Mouse (Mus musculus) CD4-positive, CD25-positive, alpha-beta regulatory T cell, adult 4 months (primary cell): ENCODE measurements around the gene Hoxb9. TPM values are rescaled to one million over a fixed set of nuclear protein-coding genes. Genes with fewer than 3 reads are reported as not detected.
A peak's percentile ranks its signal among the peaks of the same experiment; 100 is the strongest.

Experiments used
- ATAC-seq: one replicate; pipeline ENCODE4 v1.8.0; 2017
- polyA plus RNA-seq, 2 experiments: library from polyadenylated mRNA; unstranded; fragments of 100-300 nt; shearing (Covaris generic); gene quantifications; one replicate each; pipeline ENCODE4 v1.2.1; 2017

Hoxb9 gene
- polyA plus RNA-seq, 2 experiments from 2014 or later = 0.23 TPM; not detected in 1

GRCm38 (mm10) chr11:96284774-96285734 lies 13.8 kb downstream of the Hoxb9 start:
- peak; percentile 12 for ATAC-seq

GRCm38 (mm10) chr11:96285771-96286738 lies 14.8 kb downstream of the Hoxb9 start, which contains the start of gene Hoxb7:
TSS of gene Hoxb7 (plus strand) at chr11:96286623.
- ATAC-seq = no peak

- ATAC-seq = peak; percentile 19
Observed at GRCm38 (mm10) chr11:96286739-96287385, 15.6 kb downstream of the Hoxb9 start.

- no peak for ATAC-seq
Observed at GRCm38 (mm10) chr11:96287411-96287810, 16.2 kb downstream of the Hoxb9 start.

GRCm38 (mm10) chr11:96288455-96289221 lies 17.4 kb downstream of the Hoxb9 start:
- ATAC-seq = no peak

DNA sequence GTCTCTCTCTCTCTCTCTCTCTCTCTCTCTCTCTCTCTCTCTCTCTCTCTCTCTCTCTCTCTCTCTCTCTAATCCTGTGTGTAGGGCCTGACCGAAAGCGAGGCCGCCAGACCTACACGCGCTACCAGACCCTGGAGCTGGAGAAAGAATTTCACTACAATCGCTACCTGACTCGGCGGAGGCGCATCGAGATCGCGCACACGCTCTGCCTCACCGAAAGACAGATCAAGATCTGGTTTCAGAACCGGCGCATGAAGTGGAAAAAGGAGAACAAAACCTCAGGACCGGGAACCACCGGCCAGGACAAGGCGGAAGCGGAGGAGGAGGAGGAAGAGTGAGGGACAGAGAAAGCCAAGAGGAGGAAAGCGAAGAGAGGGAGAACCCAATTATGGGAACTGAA lies 18.0 kb downstream of the Hoxb9 start:
- ATAC-seq = no peak

- no peak for ATAC-seq
Observed at GRCm38 (mm10) chr11:96289837-96290236, 18.6 kb downstream of the Hoxb9 start.

DNA sequence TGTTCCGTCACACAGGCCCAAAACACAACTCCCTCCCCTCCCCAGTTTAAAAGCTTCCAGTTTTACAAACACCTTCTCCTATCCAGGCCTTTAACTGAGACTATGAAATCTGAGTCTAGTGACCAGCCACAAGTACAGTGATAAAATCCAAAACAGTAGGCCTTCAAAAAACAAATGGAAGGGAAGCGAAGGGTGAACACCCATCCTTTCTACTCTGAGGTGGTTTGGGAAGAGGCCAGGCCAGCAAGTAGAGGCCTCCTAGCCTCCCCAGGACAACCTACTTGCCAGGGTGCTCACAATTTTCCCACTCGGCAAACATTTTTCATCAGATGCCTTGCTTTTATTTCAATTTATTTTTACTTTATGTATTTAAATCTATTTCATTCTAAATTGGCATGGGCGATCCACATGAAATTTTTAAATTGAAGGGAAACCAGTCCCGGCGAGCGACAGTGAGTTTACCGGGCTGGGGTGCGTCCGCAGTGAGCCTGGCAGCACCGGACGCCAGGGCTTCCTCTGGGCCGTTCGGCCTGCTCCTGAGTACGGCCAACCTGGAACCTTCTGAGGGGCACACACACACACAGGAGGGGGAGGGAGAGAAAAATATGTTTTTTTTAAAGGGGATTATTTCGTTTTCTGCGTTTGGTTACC lies 19.6 kb downstream of the Hoxb9 start:
- no peak for ATAC-seq

DNA sequence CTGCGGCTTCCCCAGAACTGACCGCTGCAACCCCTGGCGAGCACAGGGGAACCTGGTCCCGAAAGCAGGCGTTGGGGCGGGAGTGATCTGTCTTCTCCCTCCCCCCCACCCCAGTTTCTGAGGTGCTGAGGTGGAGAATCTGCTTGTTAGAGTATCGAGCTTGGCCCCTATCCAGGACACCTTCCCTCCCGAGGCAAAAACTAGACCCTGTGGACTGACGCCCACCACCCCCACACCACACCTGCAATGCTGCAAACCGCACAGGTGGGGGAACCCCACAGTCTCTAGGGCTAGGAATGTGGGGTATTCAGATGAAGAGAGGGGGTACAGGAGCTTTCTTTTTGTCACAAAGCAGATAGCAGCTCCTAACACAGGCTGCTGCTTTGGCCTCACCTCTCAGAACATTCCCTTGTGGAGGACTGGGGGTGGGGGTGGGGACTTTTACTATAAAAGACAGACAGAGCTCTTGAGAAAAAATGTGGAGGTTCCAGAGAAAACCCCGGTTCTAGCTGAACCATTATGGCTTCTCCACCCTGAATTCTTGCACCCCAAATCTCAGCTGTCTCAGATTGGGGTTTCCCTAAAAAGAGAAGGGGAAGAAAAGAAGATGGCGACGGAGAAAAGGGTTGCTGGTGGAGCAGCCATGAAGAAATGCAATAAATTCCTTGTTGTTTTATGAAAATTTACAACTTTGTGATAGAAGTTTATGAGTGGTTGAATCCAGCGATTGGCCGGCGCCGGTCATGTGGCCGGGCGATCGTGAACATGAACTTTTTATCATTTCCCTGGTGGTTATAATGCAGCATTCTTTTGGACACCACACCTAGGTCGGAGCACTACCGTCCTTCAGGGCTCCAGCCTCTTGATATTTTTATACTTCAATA lies 20.7 kb downstream of the Hoxb9 start, which contains the start of gene Hoxb6:
Gene Hoxb6 (plus strand): TSS at position 796 of the 884 bp plus-strand sequence.
- ATAC-seq = no peak

DNA sequence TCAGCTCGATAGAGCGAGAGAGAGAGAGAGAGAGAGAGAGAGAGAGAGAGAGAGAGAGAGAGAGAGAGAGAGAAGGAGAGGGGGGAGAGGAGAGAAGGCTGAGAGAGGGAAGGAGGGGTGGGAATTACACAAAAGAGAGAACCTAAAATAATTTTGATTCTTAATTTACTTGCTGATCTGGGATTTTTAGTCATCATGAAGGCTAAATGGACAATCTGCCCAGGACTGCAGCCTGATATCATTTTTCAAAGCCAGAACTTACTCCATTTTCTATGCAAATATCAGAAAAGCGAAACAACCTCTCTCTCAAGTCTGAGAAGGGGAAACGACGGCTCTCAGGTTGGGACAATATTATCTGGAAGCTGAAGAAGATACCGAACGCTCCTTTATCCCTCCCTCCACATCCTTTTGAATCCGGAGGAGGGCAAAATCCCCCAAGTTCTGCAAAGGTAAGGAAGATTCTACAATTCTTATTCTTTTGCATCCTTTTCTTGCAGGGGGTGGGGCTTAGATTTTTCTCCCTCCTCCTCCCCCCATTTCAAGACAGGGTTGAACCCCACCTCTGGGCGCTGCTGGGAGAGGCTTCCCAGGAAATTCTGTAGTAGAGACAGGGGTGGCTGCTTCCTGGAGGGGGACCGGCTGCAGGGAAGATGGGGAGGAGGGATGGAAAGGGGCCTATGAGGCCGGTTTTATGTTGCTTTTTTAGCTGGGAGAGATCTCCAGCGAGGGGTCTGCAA lies 21.5 kb downstream of the Hoxb9 start:
- no peak for ATAC-seq

DNA sequence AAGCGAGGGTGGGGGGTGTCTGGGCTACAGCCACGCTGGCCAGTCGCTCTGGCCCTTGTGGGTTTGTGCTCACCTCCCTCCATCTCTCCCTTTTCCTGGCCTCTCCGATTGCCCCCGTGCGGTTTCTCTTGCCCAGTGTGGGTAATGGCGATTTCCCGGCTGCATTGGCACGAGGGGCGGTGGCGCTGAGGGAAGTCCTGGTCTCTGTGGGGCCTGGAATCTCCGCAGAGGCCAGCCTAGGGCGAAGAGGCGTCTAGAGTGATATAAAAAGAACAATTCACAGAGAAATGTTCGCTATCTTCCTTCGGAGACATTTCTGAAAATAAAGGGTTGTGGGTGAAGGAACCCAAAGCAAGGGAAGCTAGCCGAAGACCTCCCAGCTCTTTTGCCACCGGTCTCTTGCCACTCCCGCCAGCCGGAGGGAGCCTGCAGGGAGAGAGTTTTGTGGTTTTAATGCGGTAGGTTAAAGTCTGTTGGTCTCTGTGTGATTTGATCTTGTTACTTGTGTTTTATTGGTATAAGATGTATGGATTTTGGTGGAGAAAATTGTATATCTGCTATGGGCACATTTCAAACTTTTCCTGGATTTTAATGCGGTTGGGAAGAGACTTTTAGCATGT lies 22.2 kb downstream of the Hoxb9 start:
- no peak for ATAC-seq

GRCm38 (mm10) chr11:96294245-96295091 lies 23.2 kb downstream of the Hoxb9 start:
- ATAC-seq = peak; percentile 73

- ATAC-seq = peak; percentile 8
Observed at GRCm38 (mm10) chr11:96295092-96295835, 24.0 kb downstream of the Hoxb9 start.

- ATAC-seq = no peak
Observed at GRCm38 (mm10) chr11:96296997-96297396, 25.7 kb downstream of the Hoxb9 start.

- no peak for ATAC-seq
Observed at GRCm38 (mm10) chr11:96297428-96297827, 26.2 kb downstream of the Hoxb9 start.

DNA sequence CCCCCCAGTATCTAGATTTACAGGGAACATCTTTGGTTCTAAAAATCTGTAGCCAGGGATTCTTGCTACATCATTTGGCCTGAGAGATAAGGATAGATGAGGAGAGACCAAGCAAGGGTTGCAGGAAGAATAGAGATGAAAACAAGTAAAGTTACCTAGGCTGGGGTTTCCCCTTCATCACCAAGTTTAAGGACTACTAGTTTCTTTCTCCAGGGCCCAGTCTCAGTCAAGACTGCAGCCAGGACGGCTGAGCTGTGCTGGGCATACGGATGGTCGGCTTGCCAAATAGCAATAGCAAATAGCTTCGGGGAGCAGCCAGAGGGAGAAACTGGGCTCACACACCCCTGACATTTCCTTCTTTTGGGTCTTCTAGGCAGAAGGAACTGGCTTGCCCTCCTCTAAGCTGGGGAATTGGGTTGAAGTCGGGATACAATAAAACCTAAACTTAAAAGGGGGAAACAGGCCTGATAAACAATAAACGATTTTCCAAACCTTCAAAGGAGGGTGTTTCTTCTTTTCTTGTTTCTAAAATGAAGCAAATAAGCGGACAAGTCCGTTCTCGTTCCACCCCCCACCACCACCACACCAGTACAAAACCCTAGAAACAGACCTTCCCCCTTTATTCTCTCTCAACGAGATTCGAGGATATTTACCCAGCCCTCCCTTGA lies 26.8 kb downstream of the Hoxb9 start:
- no peak for ATAC-seq
